Mouse (Mus musculus): ENCODE results near the gene Arhgap9.

Arhgap9 gene

DNA sequence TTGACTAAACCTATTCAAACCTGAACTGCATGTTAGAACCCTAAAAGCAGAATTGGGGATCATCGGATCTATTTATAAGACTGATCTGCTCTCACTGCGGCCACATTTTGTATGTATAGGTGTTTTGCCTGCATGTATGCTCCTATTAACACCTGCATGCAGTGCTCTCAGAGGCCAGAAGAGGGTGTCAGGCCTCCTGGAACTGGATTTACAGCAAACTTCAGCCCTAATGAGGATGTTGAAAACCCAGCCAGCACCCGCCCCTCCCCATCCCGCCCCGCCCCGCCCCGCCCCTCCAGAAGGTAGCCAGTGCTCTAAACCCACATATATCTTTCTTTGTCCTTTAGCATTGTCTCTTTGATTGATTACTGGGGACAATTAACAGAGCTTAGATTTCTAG, 2.7 kb downstream of the Arhgap9 start:
- DNase-seq = no peak

DNA sequence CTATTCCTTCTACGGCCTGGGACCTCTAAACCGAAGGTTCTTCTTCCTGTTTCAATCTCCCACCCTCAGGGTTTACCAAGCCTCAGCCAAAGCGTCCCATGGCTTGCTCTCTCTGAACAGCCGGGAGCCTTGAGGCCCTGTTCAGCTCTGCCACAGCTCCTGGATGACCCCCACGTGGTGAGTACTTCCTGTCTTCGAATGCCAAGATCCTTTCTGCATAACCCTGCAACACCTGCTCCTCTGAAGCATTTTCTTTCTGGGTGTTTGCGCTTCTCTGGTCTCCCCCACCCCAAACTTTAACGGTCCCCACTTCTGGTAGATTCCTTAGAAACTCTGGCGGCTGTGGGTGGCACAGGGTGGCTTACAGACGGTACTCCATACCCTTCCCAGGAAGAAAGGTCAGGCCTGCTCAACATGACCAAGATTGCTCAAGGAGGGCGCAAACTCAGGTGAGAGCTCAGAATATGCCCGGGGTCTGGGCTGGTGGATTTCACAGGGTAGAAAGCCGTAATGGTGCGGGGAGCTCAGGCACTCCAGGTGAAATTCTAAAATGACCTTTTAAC, 3.8 kb downstream of the Arhgap9 start:
- DNase-seq = no peak

DNA sequence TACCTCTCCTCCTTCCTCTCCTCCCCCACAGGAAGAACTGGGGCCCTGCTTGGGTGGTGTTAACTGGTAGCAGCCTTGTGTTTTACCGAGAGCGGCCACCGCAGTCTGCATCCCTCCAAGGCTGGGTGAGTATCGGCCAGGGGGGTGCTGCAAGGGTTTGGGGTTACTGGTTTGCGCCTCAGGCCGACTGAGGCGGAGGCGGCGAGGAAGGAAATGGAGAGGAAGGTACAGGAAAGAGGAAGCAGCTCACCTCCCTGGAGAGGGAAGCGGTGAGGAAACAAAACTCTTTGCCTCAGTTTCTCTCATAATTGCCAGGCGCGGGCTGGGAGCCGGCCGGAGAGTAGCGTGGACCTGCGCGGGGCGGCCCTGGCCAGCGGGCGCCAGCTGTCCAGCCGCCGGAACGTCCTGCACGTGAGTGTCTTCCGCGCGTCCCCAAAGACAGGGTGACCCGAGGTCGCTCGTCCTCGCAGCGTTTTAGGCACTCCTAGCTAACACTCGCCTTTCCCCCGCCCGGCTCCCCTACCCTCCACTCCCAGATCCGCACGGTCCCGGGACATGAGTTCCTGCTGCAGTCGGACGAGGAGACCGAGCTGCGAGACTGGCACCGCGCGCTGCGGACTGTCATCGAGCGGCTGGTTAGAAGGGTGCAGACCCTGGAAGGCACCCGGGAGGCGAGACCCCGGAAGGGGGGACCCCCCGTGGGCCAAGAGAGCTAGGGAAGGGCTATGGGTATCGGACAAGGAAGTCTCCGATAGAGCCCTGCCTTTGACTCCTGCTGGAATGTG, 4.4 kb downstream of the Arhgap9 start:
- no peak for DNase-seq

DNA sequence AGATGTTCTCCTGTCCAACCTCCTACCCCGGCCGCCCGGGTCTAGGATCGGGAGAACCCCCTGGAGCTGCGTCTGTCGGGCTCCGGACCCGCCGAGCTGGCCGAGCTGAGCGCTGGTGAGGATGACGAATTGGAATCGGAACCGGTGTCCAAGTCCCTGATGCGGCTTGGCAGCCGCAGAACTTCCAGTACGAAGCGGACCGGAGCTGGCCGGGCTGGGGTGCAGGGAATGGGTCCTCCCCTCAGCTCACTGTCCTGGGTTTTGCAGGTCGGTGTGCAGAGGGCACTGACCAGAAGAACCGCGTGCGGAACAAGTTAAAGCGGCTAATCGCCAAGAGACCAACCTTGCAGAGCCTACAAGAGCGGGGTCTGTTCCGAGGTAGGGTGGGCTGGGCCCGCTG, 5.1 kb downstream of the Arhgap9 start:
- no peak for DNase-seq

DNA sequence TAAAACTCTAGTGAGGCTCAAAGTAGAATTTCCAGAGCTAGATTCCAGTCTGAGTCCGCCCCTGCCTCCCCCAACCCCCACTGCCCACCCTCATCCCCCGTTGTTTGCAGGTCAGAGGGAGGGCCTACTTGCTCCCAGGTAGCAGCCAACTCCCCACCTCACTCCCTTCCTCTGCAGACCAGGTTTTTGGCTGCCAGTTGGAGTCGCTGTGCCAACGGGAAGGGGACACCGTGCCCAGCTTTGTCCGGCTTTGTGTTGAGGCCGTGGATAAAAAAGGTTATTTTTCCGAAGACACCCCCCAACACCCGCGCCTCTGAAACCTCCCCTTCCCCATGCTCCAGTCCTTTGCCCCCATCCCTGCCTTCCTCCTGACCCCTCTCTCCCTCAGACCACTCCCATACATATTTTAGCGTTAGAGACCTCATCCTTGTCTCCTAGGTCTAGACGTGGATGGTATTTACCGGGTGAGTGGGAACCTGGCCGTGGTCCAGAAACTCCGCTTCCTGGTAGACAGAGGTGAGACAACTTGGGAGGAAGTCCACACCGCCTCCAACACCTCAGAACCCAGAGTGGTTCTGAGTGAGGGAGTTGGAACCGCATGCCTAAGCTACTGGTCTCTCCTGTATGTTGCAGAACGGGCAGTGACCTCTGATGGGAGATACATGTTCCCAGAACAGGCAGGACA, 5.8 kb downstream of the Arhgap9 start:
- DNase-seq = no peak

DNA sequence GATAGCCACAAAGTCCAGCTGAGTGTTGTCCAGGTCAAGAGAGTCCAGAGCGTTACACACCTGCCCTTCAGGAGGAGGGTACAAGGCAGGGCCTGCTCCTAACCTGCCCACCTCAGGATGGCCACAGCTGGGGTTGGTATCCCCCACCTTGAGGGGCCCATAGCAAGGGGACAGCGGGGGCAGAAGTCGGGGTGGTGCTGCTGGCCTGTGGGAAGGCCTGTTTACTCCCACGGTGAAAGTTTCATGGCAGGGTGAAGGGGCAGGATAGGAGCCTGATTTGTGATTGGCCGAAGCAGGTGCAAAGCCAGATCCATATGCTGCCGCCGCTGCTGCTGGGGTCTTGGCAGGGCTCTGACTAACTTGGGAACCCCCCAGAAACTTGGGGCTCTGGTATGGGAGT, 8.4 kb downstream of the Arhgap9 start:
- no peak for DNase-seq

DNA sequence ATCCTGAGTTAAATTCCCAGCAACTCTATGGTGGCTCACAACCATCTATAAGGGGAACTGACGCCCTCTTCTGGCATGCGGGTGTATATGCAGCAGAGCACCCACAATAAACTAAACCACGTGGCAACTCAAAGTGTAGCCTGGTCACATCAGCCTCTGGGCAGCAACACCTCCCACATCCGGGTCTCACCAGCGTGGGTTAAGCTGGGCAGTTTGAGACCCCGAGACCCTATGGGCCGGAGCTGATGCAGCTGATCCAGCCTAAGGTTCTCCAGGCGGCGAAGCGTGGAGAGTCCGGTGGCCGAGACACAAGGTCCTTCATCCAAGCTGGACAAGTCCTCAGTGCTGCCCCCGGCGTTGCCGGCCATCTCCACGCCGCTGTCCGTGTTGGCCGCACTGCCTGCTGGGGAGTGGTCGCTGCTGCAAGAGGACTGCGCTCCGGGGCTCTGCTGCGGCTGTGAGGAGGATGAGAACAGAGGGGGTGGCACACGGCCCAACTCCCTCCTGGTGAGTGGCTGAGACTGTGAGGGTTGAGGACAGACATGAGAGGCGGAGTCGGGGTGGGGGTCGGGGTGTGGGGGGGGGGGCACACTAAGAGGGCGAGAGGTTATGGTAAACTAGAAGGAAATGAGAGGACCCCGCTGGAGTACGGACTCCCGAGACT, 10.6 kb downstream of the Arhgap9 start:
- DNase-seq = no peak

DNA sequence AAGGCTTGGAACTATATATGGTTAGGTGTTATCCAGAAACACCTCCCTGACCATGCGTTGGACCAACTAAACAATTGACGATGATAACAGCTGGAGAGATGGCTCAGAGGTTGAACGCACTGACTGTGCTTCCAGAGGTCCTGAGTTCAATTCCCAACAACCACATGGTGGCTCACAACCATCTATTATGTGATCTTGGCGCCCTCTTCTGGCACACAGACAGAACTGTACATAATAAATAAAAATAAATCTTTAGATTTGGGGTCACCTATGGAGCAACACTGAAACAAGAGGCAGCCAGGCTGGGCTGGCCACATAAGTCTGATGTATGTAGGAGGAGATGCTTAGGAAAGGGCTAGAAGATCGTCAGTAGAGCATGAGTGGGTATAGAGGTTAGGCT, 11.4 kb downstream of the Arhgap9 start:
- DNase-seq = no peak

DNA sequence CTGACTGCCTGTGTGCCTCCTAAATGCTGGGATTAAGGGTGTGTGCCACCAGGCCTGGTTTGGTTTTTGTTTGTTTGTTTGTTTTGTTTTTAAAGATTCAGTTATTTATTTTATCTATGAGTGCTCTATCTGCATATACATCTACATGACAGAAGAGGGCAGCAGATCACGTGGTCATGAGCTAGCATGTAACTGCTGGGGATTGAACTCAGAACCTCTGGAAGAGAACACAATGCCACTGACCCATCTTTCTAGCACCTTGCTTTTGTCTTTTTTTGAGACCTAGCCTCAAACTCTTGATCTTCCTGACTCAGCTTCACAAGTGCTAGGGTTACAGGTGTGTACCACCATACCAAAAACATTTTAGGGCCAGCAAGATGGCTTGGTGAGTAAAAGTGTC, 13.5 kb downstream of the Arhgap9 start:
- no peak for DNase-seq

DNA sequence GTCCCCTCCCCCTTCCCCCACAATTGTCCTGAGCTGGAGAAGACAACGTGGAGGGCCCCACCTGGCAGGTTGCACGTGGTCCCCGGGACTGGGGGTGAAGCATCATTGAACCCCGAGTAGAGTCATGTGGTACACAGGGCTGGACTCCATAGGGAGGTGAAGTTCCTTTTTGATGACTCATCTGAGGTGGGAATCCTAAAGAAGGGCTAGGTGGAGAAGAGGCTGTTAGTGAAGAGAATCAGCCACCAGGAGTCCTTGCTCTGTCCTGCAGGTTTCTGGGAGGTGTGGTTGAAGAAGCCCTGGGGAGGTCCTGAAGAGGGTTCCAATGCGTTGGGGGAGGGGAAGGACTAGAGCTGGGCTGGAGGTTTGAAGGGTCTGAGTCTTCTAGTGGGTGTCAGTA, 15.2 kb downstream of the Arhgap9 start:
- no peak for DNase-seq

DNA sequence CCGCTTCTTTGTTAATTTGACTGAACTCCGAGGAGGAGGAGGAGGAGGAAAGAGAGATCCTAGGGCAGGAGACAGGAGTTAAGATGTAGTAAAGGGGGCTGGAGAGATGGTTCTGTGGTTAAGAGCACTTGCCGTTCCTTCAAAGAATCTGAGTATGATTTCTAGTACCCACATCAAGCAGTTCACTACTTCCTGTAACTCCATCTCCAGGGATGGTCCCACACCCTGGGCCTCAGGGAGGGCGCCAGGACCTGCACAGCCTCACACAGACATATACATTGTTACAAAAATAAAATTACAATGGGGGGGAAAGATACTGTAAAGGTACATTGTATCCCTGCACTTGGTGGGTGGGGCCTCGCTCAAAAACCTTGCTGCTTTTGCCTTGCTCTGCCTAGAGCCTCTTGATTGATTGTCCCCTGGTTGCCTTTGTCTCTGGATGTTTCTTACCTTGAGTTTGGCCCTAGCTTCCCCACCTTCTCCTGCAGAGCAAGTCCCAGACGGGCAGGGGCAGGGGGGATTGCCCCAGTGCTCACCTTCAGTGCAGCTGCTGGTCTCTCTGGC, 15.9 kb downstream of the Arhgap9 start:
- no peak for DNase-seq

DNA sequence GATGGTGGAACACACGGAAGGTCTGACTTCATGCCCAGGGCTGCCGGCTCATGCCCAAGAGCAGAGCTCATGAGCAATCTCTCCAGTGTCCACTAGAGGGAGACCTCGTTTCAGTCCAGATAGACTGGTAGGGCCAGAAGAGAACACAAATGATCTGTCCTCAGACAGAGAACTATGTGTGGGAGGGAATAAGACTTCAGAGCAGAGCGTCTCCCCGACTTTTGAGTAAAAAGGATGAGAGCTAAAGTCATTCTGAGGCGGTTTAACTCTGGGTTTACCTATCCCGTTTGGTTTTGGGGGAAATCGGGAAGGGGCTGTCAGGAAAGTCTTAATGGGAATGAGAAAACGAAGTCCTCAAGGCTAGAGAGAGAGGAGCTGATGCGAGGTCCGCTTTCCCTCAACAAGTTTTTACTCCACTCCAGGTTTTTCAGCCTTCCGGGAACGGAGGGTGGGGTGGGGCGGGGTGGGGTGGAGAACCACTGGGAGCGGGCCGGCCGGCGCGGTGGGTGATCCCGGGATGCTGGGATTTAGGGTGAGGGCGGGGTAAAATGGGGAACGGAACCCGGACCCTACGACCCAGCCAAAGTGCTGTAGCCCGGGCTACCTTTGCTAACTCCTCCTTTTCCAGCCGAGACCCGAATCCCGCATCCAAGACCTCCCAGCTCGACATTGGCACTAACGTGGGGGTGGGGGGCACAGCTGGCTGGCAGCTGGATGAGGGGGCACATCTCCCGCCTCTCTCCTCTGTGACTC, 17.3 kb downstream of the Arhgap9 start:
- peak; percentile 90 for DNase-seq

DNA sequence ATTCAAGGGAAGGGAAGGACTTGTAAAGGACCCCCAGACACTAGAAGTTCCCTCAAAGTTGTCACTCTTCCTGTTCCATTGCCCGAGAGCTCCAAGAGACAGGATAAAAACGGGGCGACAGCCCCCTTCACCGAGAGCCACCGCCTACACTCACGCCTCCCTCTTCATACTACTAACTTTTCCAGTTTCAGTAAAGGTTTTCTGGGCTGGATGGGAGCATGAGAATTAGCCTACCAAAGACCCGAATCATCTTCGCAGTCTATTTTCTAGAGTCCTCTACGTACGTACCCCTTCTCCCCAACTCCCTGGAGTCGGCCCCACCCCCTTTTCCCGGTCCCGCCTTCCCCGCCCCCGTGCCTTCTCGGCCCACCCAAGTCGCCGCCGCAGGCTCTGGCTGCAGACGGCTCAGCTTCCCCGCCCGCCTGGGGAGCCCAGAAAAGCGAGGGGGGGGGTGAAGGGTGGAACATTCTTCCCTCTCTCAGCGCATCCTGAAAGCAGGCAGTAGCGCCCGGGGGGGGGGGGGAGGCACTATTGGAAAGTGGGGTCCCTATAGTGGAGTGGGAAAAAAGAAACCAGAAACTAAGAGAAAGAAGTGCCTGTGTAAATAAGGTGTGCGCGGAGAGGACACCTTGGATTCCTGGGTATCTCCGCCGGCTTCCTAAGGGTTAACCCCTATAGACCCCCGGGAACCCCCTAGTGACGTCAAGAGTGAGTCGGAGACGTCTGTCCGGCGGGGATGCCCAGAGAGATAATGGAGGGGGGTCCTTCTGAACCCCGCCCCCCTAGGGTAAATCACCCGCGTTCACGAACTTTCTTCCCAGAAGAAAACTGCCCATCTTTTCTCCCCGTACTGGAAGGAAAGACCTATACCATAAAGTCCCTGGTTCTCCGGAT, 18.2 kb downstream of the Arhgap9 start:
- DNase-seq = no peak

DNA sequence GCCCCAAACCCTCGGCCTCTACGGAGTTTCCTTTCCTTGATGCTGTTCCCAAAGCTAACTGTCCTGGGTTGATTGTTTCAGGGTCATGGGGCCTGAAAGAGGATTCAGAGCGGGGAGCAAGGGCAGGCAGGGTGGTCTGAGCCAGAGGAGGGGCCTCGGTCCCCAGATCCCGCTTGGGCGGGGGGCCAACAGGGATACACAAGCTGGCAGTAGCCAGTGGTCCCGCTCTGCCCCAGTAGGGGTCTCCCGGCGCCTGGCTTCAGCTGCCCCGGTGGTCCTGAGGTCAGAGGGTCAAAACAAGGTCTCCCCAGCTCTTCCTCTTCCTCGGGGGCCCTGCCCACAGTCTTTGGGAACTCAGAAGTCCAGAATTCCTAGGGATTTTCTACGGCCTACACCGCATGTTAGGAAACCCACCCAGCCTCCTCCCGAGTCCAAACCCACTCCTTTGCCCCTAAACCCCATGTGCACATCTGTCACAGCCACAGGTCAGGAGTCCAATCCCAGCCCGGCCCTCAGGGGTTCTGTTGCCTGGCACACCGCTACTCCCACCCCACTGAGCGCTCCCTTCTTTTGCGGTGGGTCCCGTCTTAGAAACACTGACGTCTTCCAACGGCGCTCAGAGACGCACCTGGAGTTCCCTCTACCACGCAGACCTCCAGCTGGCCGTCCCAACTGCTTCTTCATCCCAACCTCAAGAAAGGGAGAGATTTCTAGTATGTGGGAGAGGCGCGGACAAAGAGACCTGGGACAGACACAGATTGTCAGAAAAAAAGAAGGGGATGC, 19.0 kb downstream of the Arhgap9 start:
- no peak for DNase-seq

DNA sequence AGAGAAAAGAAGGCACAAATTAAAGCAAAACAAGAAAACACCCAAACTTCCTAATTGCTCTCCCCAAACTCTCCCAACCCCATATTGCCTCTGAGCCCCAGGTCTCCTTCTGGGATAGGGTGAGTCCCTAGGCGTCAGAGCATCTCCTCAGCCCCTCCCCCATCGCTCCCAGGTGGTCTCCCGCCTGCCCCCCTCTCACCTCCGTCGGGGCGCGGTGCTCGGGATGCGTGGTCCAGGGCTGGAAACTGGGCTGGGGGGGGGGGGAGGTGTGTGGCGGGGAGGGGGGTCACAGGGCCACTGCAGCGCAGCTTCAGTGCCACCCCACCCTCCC, 19.6 kb downstream of the Arhgap9 start:
- DNase-seq = no peak

DNA sequence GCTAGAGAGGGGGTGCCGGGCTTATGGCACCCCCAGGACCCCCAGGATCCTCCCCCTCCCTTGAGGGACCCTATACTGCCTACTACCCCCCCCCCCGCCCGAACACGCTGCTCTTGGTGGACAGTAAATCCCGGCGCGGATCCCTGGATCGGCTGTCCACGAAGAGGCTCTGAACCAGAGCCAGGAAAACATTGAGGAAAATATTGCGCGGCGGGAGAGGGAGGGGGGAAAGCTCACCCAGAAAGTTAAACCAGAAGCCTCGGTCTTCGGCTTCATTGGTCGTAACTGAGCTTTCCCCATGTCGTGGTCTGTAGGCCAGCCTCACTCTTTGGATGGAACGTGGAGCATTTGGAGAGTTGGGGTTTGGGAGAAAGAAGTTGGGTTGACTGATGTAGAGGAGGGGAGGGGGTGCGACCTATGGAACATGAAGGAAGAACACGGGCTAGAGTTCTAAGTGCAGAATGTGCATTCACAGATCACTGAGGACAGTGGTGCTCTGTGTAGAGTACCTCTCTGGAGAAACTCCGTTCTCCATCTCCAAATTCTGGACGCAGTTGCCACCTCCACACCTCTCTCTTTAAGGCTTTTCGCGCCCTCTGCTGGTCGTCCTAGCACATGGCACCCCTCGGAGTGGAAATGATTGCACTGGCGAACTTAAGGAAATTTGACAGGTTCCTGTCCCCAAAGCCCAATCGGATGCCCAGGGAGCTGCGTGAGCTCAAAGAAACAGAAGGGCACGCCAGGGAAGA, 20.3 kb downstream of the Arhgap9 start, which contains the start of gene Gli1:
TSS of gene Gli1 (minus strand) at position 84 of the 749 bp plus-strand sequence.
- DNase-seq = peak; percentile 75

DNA sequence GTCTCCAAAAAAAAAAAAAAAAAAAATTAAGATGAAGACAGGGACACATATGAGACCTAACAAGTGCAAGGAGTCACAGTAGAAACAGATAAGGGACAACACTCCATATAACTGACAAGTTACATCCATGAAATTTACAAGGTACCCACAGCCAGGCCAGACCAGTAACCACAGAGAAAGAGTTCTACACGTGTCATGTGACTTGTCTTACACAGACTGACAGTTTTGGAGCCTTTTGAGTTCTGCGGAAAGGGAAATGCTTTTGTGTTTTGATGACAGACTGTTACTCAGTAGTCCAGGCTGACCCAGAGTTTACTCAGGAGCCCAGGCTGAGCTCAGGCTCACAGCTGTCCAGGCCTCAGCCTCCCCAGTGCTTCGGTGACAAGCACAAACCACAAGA, 21.3 kb downstream of the Arhgap9 start:
- no peak for DNase-seq

DNA sequence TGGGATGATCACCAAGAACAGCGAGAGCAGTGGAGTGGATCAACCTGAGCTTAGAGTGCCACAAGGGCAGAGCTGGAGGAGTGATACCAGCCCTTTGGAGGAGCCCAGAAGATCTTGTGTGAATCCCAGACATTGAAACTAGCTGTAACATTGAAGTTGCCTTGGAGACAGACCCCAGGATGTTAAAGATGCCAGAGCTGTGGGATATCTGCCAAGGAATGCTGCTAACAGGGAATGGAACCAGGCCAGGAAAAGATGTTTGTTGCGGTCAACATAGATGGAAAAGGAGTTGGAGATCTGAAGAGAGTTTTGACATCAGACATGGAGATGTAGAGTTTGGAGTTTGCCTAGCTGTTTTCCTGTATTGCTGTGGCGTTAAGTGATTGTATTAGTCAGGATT, 24.4 kb downstream of the Arhgap9 start:
- DNase-seq = no peak

DNA sequence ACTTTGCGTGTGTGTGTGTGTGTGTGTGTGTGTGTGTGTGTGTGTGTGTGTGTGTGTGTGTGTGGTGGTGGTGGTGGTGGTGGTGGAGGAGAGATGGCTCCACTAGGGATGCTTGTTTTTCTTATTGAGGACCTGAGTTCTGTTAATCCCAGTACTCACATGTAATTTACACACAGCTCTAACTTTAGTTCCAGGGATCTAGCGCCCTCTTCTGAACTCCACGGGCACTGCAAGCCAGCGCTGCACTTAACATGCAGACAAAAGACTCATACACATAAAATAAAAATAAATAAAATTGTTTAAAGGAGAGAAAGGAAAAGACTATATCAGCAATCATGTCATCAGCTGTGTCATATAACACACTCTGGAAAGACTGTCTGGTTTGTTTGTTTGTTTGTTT, 27.2 kb downstream of the Arhgap9 start:
- no peak for DNase-seq

DNA sequence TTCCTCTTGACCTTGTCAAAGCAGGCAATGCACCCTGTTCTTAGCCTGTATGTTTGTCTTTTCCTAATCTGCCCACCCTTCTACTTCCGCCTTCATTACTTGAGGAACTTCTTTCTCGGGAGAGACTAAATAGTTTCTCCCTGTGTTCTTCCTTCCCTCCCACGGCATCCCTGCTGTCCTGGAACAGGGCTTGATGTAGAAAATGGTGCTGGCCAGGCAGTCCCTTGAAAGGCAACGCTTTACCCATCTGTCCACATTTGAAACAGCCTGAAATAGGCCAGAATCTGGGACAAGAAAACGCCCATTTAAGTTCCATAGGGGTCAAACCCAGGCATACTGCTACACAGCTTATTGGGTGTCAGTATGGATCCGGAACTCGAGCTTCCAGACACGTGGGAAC, 28.0 kb downstream of the Arhgap9 start:
- peak; percentile 67 for DNase-seq

Data from right cerebral cortex, adult 18-20 months (tissue).